Mouse (Mus musculus) thymus, postnatal 10 days (tissue): ENCODE results near the gene Olfr868.

Experiments
- DNase-seq, 2 experiments: peaks; one replicate each; pipeline ENCODE4 v3.0.0; 2021; ENCODE audit warnings: low spot score in 2 of 2

Gene Olfr868

GRCm38 (mm10) chr9:20098326-20098725 is at the start of gene Olfr868:
Olfr868 (plus strand) TSS chr9:20098626.
- no peak for DNase-seq

- no peak for DNase-seq
Measured at GRCm38 (mm10) chr9:20057462-20057861, 41.0 kb upstream of the Olfr868 start, which contains the start of gene Olfr867. Olfr867 (minus strand) TSS chr9:20057562.

GRCm38 (mm10) chr9:20070236-20070635 is 28.2 kb upstream of the Olfr868 start:
- DNase-seq: no peak

GRCm38 (mm10) chr9:20071291-20071690 is 27.1 kb upstream of the Olfr868 start:
- DNase-seq: no peak

- no peak for DNase-seq
Measured at GRCm38 (mm10) chr9:20073523-20074177, 24.8 kb upstream of the Olfr868 start.

GRCm38 (mm10) chr9:20128709-20129108 is 30.3 kb downstream of the Olfr868 start, which contains the start of gene Olfr869:
Olfr869 (plus strand) TSS chr9:20129009.
- DNase-seq: no peak

- no peak for DNase-seq
Measured at GRCm38 (mm10) chr9:20149706-20150105, 51.3 kb downstream of the Olfr868 start.
